In genomic region chr2:167975746-167976145, GRCm38 (mm10) we compare ENCODE assay signal across 12 mouse cellular contexts.
"Had no signal": no experiment of that assay in that cellular context is flagged by ENCODE, and none has a peak within 500 bp of the region (broad histone marks: within the 10 kb centered on the region; RNA-seq: fewer than 3 reads in every experiment).

No protein-coding gene starts in this region.

- H3K4me2 ChIP-seq: limb, embryonic 12.5 days; liver, embryonic 13.5 days; midbrain, embryonic 12.5 days had no signal

- H3K9me3 ChIP-seq: limb, embryonic 12.5 days; liver, embryonic 13.5 days; midbrain, embryonic 12.5 days had no signal

- H3K4me1 ChIP-seq: limb, embryonic 12.5 days; midbrain, embryonic 12.5 days had no signal

- ATAC-seq: liver, postnatal 0 days; midbrain, embryonic 16.5 days had no signal

- H3K27ac ChIP-seq: kidney, postnatal 0 days; limb, embryonic 12.5 days; liver, embryonic 13.5 days; midbrain, embryonic 12.5 days had no signal

- H3K9ac ChIP-seq: limb, embryonic 12.5 days; liver, embryonic 13.5 days; liver, postnatal 0 days; midbrain, embryonic 12.5 days had no signal

- DNase-seq: kidney, adult 11 months; kidney, adult 9 months; kidney, postnatal 36 days; liver; liver, embryonic 13.5 days; liver, postnatal 0 days; right cerebral cortex, postnatal 14 days; thymus, postnatal 36 days had no signal

- H3K27me3 ChIP-seq: limb, embryonic 12.5 days; liver, embryonic 13.5 days; midbrain, embryonic 12.5 days had no signal

- H3K4me3 ChIP-seq: limb, embryonic 12.5 days; liver, embryonic 13.5 days; midbrain, embryonic 12.5 days had no signal
